Mouse (Mus musculus): ENCODE data around the gene Mss51. TPM values are rescaled to one million over a fixed set of nuclear protein-coding genes. Genes with fewer than 3 reads are reported as not detected.

Mss51 gene
- total RNA-seq, 1 experiment from 2014 or later = not detected

GRCm38 (mm10) chr14:20460216-20460615 is 36.5 kb downstream of the Mss51 start:
- no peak for ATAC-seq (replicated peaks; ENCODE audit: insufficient number of reproducible peaks, low FRiP score, low TSS enrichment, poor library complexity, severe bottlenecking)

GRCm38 (mm10) chr14:20458378-20458777 is 38.3 kb downstream of the Mss51 start:
- ATAC-seq (replicated peaks; ENCODE audit: insufficient number of reproducible peaks, low FRiP score, low TSS enrichment, poor library complexity, severe bottlenecking) = no peak

- no peak for ATAC-seq (replicated peaks; ENCODE audit: insufficient number of reproducible peaks, low FRiP score, low TSS enrichment, poor library complexity, severe bottlenecking)
Measured at GRCm38 (mm10) chr14:20452929-20453328, 43.8 kb downstream of the Mss51 start.

- ATAC-seq (replicated peaks; ENCODE audit: insufficient number of reproducible peaks, low FRiP score, low TSS enrichment, poor library complexity, severe bottlenecking) = no peak
Measured at GRCm38 (mm10) chr14:20451765-20452331, 44.9 kb downstream of the Mss51 start, which contains the start of gene Cfap70. Gene Cfap70, minus strand, starts transcription at chr14:20452226.

GRCm38 (mm10) chr14:20451302-20451701 is 45.4 kb downstream of the Mss51 start:
- ATAC-seq (replicated peaks; ENCODE audit: insufficient number of reproducible peaks, low FRiP score, low TSS enrichment, poor library complexity, severe bottlenecking) = no peak

GRCm38 (mm10) chr14:20447209-20447608 is 49.5 kb downstream of the Mss51 start:
- no peak for ATAC-seq (replicated peaks; ENCODE audit: insufficient number of reproducible peaks, low FRiP score, low TSS enrichment, poor library complexity, severe bottlenecking)

GRCm38 (mm10) chr14:20442252-20442651 is 54.4 kb downstream of the Mss51 start:
- no peak for ATAC-seq (replicated peaks; ENCODE audit: insufficient number of reproducible peaks, low FRiP score, low TSS enrichment, poor library complexity, severe bottlenecking)

- ATAC-seq (replicated peaks; ENCODE audit: insufficient number of reproducible peaks, low FRiP score, low TSS enrichment, poor library complexity, severe bottlenecking) = no peak
Measured at GRCm38 (mm10) chr14:20436976-20437375, 59.7 kb downstream of the Mss51 start.

Other genes starting within 250 kb of the Mss51 start
- gene Kcnk16, start 227.7 kb downstream of the Mss51 start, total RNA-seq (2017) = not detected in 3 replicates
- 14.6 to 42.4 TPM (median 23.3 TPM) in 3 replicates for gene Nudt13, start 202.2 kb downstream of the Mss51 start, total RNA-seq (2017)
- gene Ecd, start 148.8 kb downstream of the Mss51 start, total RNA-seq (2017) = 30.8 to 39.0 TPM (median 37.4 TPM) in 3 replicates
- 14.5 to 42.0 TPM (median 34.5 TPM) in 3 replicates for gene Fam149b, start 148.7 kb downstream of the Mss51 start, total RNA-seq (2017)
- 58.2 to 124 TPM (median 61.8 TPM) in 3 replicates for gene Dnajc9, start 108.0 kb downstream of the Mss51 start, total RNA-seq (2017)
- 24.2 to 43.4 TPM (median 27.0 TPM) in 3 replicates for gene Mrps16, start 103.3 kb downstream of the Mss51 start, total RNA-seq (2017)
- not detected in 3 replicates for gene Cfap70, start 44.7 kb downstream of the Mss51 start, total RNA-seq (2017)
- gene Anxa7, start 16.8 kb downstream of the Mss51 start, total RNA-seq (2017) = 70.7 to 97.0 TPM (median 87.2 TPM) in 3 replicates
- gene Ppp3cb, start 49.7 kb upstream of the Mss51 start, total RNA-seq (2017) = 41.3 to 101 TPM (median 45.1 TPM) in 3 replicates
- gene Usp54, start 144.2 kb upstream of the Mss51 start, total RNA-seq (2017) = 0.57 to 5.1 TPM (median 2.0 TPM) in 3 replicates
- gene Myoz1, start 159.6 kb upstream of the Mss51 start, total RNA-seq (2017) = 1.1 TPM in 1 of 3 replicates, not detected in the others
- gene Synpo2l, start 171.5 kb upstream of the Mss51 start, total RNA-seq (2017) = not detected in 3 replicates
- 156 to 200 TPM (median 191 TPM) in 3 replicates for gene Sec24c, start 177.4 kb upstream of the Mss51 start, total RNA-seq (2017)
- 5.0 to 9.7 TPM (median 8.2 TPM) in 3 replicates for gene Fut11, start 198.1 kb upstream of the Mss51 start, total RNA-seq (2017)
- 61.2 to 77.6 TPM (median 74.5 TPM) in 3 replicates for gene Chchd1, start 206.1 kb upstream of the Mss51 start, total RNA-seq (2017)
- 36.0 to 67.6 TPM (median 60.8 TPM) in 3 replicates for gene Zswim8, start 210.7 kb upstream of the Mss51 start, total RNA-seq (2017)
- gene Ndst2, start 237.7 kb upstream of the Mss51 start, total RNA-seq (2017) = 15.6 to 17.6 TPM (median 16.8 TPM) in 3 replicates

All from monocyte, adult 5-6 weeks (primary cell).